In the genomic region with DNA sequence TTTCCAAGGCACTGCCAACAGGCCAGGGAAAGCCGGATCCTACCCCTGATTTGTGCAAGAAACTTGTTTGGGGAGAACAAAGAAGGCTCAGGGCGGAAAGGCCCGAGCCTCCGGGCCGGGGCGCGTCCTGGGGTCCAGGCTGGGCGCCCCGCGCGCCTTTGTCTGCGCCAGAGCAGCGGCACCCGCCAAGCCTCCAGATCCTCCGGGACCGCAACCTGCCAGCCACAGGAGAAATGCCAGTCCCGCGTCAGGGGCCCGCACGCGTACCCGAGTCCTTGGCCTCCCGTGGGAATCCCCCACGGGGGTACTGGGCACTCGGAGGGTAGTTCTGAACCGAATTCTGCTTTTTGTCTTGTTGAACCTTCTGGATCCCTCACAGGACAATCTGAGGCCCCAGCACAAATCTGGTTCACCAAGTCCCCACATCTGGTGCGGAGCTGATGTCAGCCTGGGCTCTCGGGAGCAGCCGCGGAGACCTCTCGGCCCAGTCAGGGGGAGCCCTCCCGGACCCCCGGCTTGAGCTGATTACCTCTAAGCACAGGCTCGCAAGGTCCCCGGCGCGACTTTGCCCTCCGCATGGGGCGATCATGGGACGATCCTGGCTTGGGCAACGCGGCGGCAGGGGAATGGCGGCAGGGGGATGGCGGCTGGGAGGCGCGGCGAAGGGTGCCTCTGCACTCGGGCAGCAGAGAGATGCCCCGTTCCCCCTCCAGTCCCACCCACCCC, we compare ENCODE assay signal across 7 mouse cellular contexts. TPM values are rescaled to one million over a fixed set of nuclear protein-coding genes. Genes with fewer than 3 reads are reported as not detected.
DNase-seq lines count a peak whose midpoint lies in the region; ATAC-seq and TF ChIP-seq lines count a peak whose summit lies in the region.

No protein-coding gene starts in this region.

- no peaks in the 10 kb centered on the region for H3K9me3 ChIP-seq in E14TG2a.4 (ENCODE audit: low read length)
- 0 out of 2 replicates have a peak, but pooled peaks cover 3% of the 10 kb centered on the region for H3K9me3 ChIP-seq in embryonic facial prominence, embryonic 10.5 days
- H3K9me3 ChIP-seq in heart, embryonic 15.5 days (replicated peaks) = no peaks in the 10 kb centered on the region
- no peaks in the 10 kb centered on the region for H3K9me3 ChIP-seq in midbrain, embryonic 14.5 days (ENCODE audit: control insufficient read depth, low read length)

- H3K4me3 ChIP-seq in E14TG2a.4 (replicated peaks; ENCODE audit: low read length) = peak overlapping the region; percentile 86
- H3K4me3 ChIP-seq in embryonic facial prominence, embryonic 10.5 days = peak overlapping the region; percentile 99
- peak overlapping the region; percentile 90 for H3K4me3 ChIP-seq in heart, embryonic 15.5 days
- H3K4me3 ChIP-seq in midbrain, embryonic 14.5 days (replicated peaks; ENCODE audit: low read depth, low read length) = peak overlapping the region; percentile 84

- peak overlapping the region; percentile 93 for H3K9ac ChIP-seq in heart, embryonic 15.5 days
- peak overlapping the region; percentile 95 for H3K9ac ChIP-seq in midbrain, embryonic 14.5 days (replicated peaks; ENCODE audit: low read length)

- no peaks in the 10 kb centered on the region for H3K36me3 ChIP-seq in E14TG2a.4 (ENCODE audit: insufficient read depth, low read length)
- peaks cover 6% of the 10 kb centered on the region for H3K36me3 ChIP-seq in embryonic facial prominence, embryonic 10.5 days (replicated peaks)
- no peaks in the 10 kb centered on the region for H3K36me3 ChIP-seq in heart, embryonic 15.5 days
- H3K36me3 ChIP-seq in midbrain, embryonic 14.5 days (ENCODE audit: control insufficient read depth, insufficient read depth, low read length) = no peaks in the 10 kb centered on the region

- under 1% methylated on average over 50 of the region's 50 CpGs for WGBS in embryonic facial prominence, embryonic 10.5 days
- WGBS in heart, embryonic 15.5 days = under 1% methylated on average over 50 of the region's 50 CpGs
- WGBS in midbrain, embryonic 14.5 days = 0% methylated on average over 50 of the region's 50 CpGs

- peak overlapping the region; percentile 99 for H3K27ac ChIP-seq in embryonic facial prominence, embryonic 10.5 days (replicated peaks)
- peak overlapping the region; percentile 94 for H3K27ac ChIP-seq in heart, embryonic 15.5 days
- H3K27ac ChIP-seq in midbrain, embryonic 14.5 days (replicated peaks; ENCODE audit: low read depth, low read length) = peak overlapping the region; percentile 72

- peak; percentile 38; the same call in 1 of the 2 replicates for ATAC-seq in heart, embryonic 15.5 days (replicated peaks; ENCODE audit: insufficient number of reproducible peaks, insufficient read depth, low FRiP score, low read depth)
- ATAC-seq in midbrain, embryonic 14.5 days (ENCODE audit: low FRiP score, low TSS enrichment) = peak; percentile 76

- peak overlapping the region; percentile 65 for H3K4me2 ChIP-seq in heart, embryonic 15.5 days
- H3K4me2 ChIP-seq in midbrain, embryonic 14.5 days (ENCODE audit: low read length) = peak overlapping the region; percentile 88

- peaks cover 22% of the 10 kb centered on the region for H3K4me1 ChIP-seq in E14TG2a.4 (replicated peaks; ENCODE audit: low read depth, low read length)
- peaks cover 54% of the 10 kb centered on the region for H3K4me1 ChIP-seq in embryonic facial prominence, embryonic 10.5 days
- peaks cover 49% of the 10 kb centered on the region for H3K4me1 ChIP-seq in heart, embryonic 15.5 days (replicated peaks)
- H3K4me1 ChIP-seq in midbrain, embryonic 14.5 days (ENCODE audit: control insufficient read depth, insufficient read depth, low read length) = peaks cover 25% of the 10 kb centered on the region

- intact Hi-C loops in left cerebral cortex, postnatal 36 days (cut with DNase I) = no loop called here

- peak; percentile 57 for DNase-seq in NIH3T3 (ENCODE audit: low read depth)
- DNase-seq in embryonic facial prominence, embryonic 10.5 days (ENCODE audit: low spot score) = peak; percentile 65
- DNase-seq in left cerebral cortex, postnatal 36 days (ENCODE audit: low spot score in 2 of 2) = peak; percentile 28 to 40
- peak; percentile 73 for DNase-seq in midbrain, embryonic 14.5 days
- peak; percentile 61 for DNase-seq in urinary bladder, adult 2 months (ENCODE audit: low spot score)

- peaks cover 50% of the 10 kb centered on the region for H3K27me3 ChIP-seq in E14TG2a.4 (ENCODE audit: insufficient read depth, low read length)
- peaks cover 8% of the 10 kb centered on the region; the same call in 1 of the 2 replicates for H3K27me3 ChIP-seq in embryonic facial prominence, embryonic 10.5 days (replicated peaks; ENCODE audit: low read depth, poor library complexity, severe bottlenecking)
- no peaks in the 10 kb centered on the region for H3K27me3 ChIP-seq in heart, embryonic 15.5 days
- H3K27me3 ChIP-seq in midbrain, embryonic 14.5 days (ENCODE audit: control insufficient read depth, insufficient read depth, low read length) = no peaks in the 10 kb centered on the region

- no peak for TF ChIP-seq CTCF in E14TG2a.4 (conservative IDR thresholded peaks at IDR 0.05; ENCODE audit: low read length)

RNA-seq across cellular contexts. Expression of gene Amotl1, which starts 30.5 kb away (rescaled TPM):
- polyA plus RNA-seq in embryonic facial prominence, embryonic 10.5 days (2016; fragmentation: Nextera tagmentation; extraction: Ambion mirVana) = 23.1 and 27.4 TPM in 2 replicates
- 16.1 and 19.6 TPM in 2 replicates for polyA plus RNA-seq in heart, embryonic 15.5 days (2015; fragmentation: Nextera tagmentation; extraction: Ambion mirVana)
- total RNA-seq in left cerebral cortex, postnatal 36 days (2021) = 10 to 100 TPM; 14.6 to 16.9 TPM
- 8.7 and 12.5 TPM in 2 replicates for polyA plus RNA-seq in midbrain, embryonic 14.5 days (2014; fragmentation: Nextera tagmentation; extraction: Ambion mirVana)
- 21.7 and 32.7 TPM in 2 replicates for polyA plus RNA-seq in urinary bladder, adult 2 months (2012; rRNA removed)

Comparison
In these comparisons a context has a peak if more than half of its experiments do, and no peak if none do; other contexts are left out.
1. Peak in every context shown above with its lines: DNase-seq, ATAC-seq, H3K4me3 ChIP-seq and H3K27ac ChIP-seq.